Mouse (Mus musculus) A20 (cell line): ENCODE data around the gene Ddx19b.
A peak's percentile ranks its signal among the peaks of the same experiment; 100 is the strongest.
"Not testable (repeated sequence)": the region's sequence is repeated elsewhere in the genome, so short reads cannot be mapped to it uniquely, and the experiment has no call there.

ENCODE experiments used
- DNase-seq: peaks from one replicate; pipeline ENCODE4 v3.0.0-alpha.2; 2011; ENCODE audit warnings: low read depth, low spot score

The Ddx19b gene

GRCm38 (mm10) chr8:111034276-111034675 lies 2.7 kb upstream of the Ddx19b start:
- no peak for DNase-seq

- DNase-seq = peak; percentile 100
Measured at GRCm38 (mm10) chr8:111033482-111034215, 2.1 kb upstream of the Ddx19b start.

GRCm38 (mm10) chr8:111032916-111033315 lies 1.4 kb upstream of the Ddx19b start, which contains the start of gene Aars:
Gene Aars (plus strand): TSS chr8:111033144.
- DNase-seq = no peak

- peak; percentile 69 for DNase-seq
Measured at GRCm38 (mm10) chr8:111030045-111030444, 1.5 kb downstream of the Ddx19b start.

- DNase-seq = peak; percentile 91
Measured at GRCm38 (mm10) chr8:111029589-111029988, 2.0 kb downstream of the Ddx19b start.

- peak; percentile 94 for DNase-seq
Measured at GRCm38 (mm10) chr8:111027391-111027937, 4.1 kb downstream of the Ddx19b start.

GRCm38 (mm10) chr8:111026609-111027008 lies 4.9 kb downstream of the Ddx19b start:
- DNase-seq = not testable (repeated sequence)

- DNase-seq = not testable (repeated sequence)
Measured at GRCm38 (mm10) chr8:111010230-111010991, 21.1 kb downstream of the Ddx19b start.

- peak; percentile 93 for DNase-seq
Measured at GRCm38 (mm10) chr8:110997547-110998531, 33.7 kb downstream of the Ddx19b start, which contains the start of gene Ddx19a. Gene Ddx19a (minus strand): TSS chr8:110997800.

- peak; percentile 45 for DNase-seq
Measured at GRCm38 (mm10) chr8:110996641-110997430, 34.7 kb downstream of the Ddx19b start.

- DNase-seq = no peak
Measured at GRCm38 (mm10) chr8:110990017-110990416, 41.5 kb downstream of the Ddx19b start.

GRCm38 (mm10) chr8:110987805-110988744 lies 43.5 kb downstream of the Ddx19b start:
- no peak for DNase-seq

- DNase-seq = no peak
Measured at GRCm38 (mm10) chr8:110981304-110981703, 50.2 kb downstream of the Ddx19b start.

- DNase-seq = not testable (repeated sequence)
Measured at GRCm38 (mm10) chr8:110977987-110978386, 53.6 kb downstream of the Ddx19b start.

GRCm38 (mm10) chr8:110976532-110976931 lies 55.0 kb downstream of the Ddx19b start:
- DNase-seq = not testable (repeated sequence)

- DNase-seq = peak; percentile 96
Measured at GRCm38 (mm10) chr8:110969910-110970770, 61.4 kb downstream of the Ddx19b start.

- DNase-seq = no peak
Measured at GRCm38 (mm10) chr8:110967326-110967725, 64.2 kb downstream of the Ddx19b start.

GRCm38 (mm10) chr8:110966586-110966985 lies 65.0 kb downstream of the Ddx19b start:
- no peak for DNase-seq
